Mouse (Mus musculus) heart, postnatal 0 days (tissue): ENCODE results near the gene Rapgef5.

Experiments used
- CTCF ChIP-seq: IDR thresholded peaks from 2 replicates; pipeline ENCODE4 v1.5.1; 2016; ENCODE audit warnings: antibody characterized with exemption, control low read depth, low read depth
- EP300 ChIP-seq: IDR thresholded peaks from 2 replicates; pipeline ENCODE4 v1.6.1; 2016; ENCODE audit warnings: antibody characterized with exemption, low read depth

DNA sequence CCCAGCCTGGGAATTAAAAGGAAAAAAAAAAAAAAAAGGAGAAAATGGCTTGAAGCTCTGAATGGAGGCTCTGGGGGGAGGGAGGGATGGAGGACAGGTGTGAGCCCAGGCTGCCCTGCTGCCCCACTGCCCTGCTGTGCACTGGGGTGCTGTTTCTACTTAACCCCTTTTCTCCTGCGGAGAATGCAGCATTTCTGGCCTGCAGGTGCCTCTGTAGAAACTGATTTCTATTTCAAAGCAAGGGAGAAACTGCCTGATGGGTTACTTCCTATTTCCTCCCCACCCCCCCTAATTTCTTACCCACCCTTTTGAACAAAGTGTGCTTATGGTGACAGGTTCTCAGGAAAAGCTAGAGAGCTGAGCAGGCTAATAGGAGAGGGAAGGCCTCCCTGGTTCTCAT lies 176.5 kb downstream of the Rapgef5 start:
- TF ChIP-seq CTCF (no peak), EP300 (no peak)
